Mouse (Mus musculus): ENCODE measurements around the gene Ly9. TPM values are rescaled to one million over a fixed set of nuclear protein-coding genes. Genes with fewer than 3 reads are reported as not detected.

Gene Ly9
- polyA plus RNA-seq, 1 experiment from 2014 or later = not detected

- 83% methylated on average over 2 of the region's 2 CpGs for WGBS
- no peaks in the 10 kb centered on the region for H3K4me1 ChIP-seq (ENCODE audit: control insufficient read depth, insufficient read depth, low read length)
- H3K4me2 ChIP-seq (ENCODE audit: low read depth, severe bottlenecking) = no peak overlapping the region
- H3K4me3 ChIP-seq (ENCODE audit: low read depth, low read length) = no peak overlapping the region
- no peak overlapping the region for H3K9ac ChIP-seq (ENCODE audit: low read length)
- H3K36me3 ChIP-seq (ENCODE audit: control insufficient read depth, insufficient read depth, low read length) = no peaks in the 10 kb centered on the region
- ATAC-seq (ENCODE audit: insufficient number of reproducible peaks, low FRiP score, low TSS enrichment, low read depth) (no peak), DNase-seq (ENCODE audit: low spot score) (no peak)
- H3K27ac ChIP-seq (replicated peaks; ENCODE audit: low read depth, low read length) = no peak overlapping the region
- no peaks in the 10 kb centered on the region for H3K27me3 ChIP-seq (ENCODE audit: control insufficient read depth, insufficient read depth, low read length)
- no peaks in the 10 kb centered on the region for H3K9me3 ChIP-seq (ENCODE audit: control insufficient read depth, low read length)
Measured at GRCm38 (mm10) chr1:171556366-171556765, 50.8 kb downstream of the Ly9 start.

- Histone ChIP-seq H3K4me1 (ENCODE audit: control insufficient read depth, insufficient read depth, low read length) (no peaks in the 10 kb centered on the region), H3K9me3 (ENCODE audit: control insufficient read depth, low read length) (no peaks in the 10 kb centered on the region), H3K27ac (replicated peaks; ENCODE audit: low read depth, low read length) (no peak overlapping the region), H3K4me2 (ENCODE audit: low read depth, severe bottlenecking) (no peak overlapping the region), H3K27me3 (ENCODE audit: control insufficient read depth, insufficient read depth, low read length) (no peaks in the 10 kb centered on the region), H3K4me3 (ENCODE audit: low read depth, low read length) (no peak overlapping the region), H3K9ac (ENCODE audit: low read length) (no peak overlapping the region), H3K36me3 (ENCODE audit: control insufficient read depth, insufficient read depth, low read length) (no peaks in the 10 kb centered on the region)
- DNase-seq (ENCODE audit: low spot score) (no peak), ATAC-seq (ENCODE audit: insufficient number of reproducible peaks, low FRiP score, low TSS enrichment, low read depth) (no peak)
- WGBS = 89% methylated on average over 11 of the region's 11 CpGs
Measured at GRCm38 (mm10) chr1:171553359-171554341, 53.6 kb downstream of the Ly9 start.

- no peak for DNase-seq (ENCODE audit: low spot score)
- H3K27ac ChIP-seq (replicated peaks; ENCODE audit: low read depth, low read length) = no peak overlapping the region
- ATAC-seq (ENCODE audit: insufficient number of reproducible peaks, low FRiP score, low TSS enrichment, low read depth) = no peak
- H3K4me1 ChIP-seq (ENCODE audit: control insufficient read depth, insufficient read depth, low read length) = no peaks in the 10 kb centered on the region
- no peaks in the 10 kb centered on the region for H3K27me3 ChIP-seq (ENCODE audit: control insufficient read depth, insufficient read depth, low read length)
- H3K4me2 ChIP-seq (ENCODE audit: low read depth, severe bottlenecking) = no peak overlapping the region
- WGBS = 84% methylated on average over 2 of the region's 2 CpGs
- H3K9ac ChIP-seq (ENCODE audit: low read length) = no peak overlapping the region
- H3K9me3 ChIP-seq (ENCODE audit: control insufficient read depth, low read length) = no peaks in the 10 kb centered on the region
- no peaks in the 10 kb centered on the region for H3K36me3 ChIP-seq (ENCODE audit: control insufficient read depth, insufficient read depth, low read length)
- no peak overlapping the region for H3K4me3 ChIP-seq (ENCODE audit: low read depth, low read length)
Measured at GRCm38 (mm10) chr1:171552230-171552629, 55.0 kb downstream of the Ly9 start.

- Histone ChIP-seq H3K4me2 (ENCODE audit: low read depth, severe bottlenecking) (no peak overlapping the region), H3K4me3 (ENCODE audit: low read depth, low read length) (no peak overlapping the region), H3K27me3 (ENCODE audit: control insufficient read depth, insufficient read depth, low read length) (no peaks in the 10 kb centered on the region), H3K36me3 (ENCODE audit: control insufficient read depth, insufficient read depth, low read length) (no peaks in the 10 kb centered on the region), H3K9me3 (ENCODE audit: control insufficient read depth, low read length) (no peaks in the 10 kb centered on the region), H3K9ac (ENCODE audit: low read length) (no peak overlapping the region), H3K27ac (replicated peaks; ENCODE audit: low read depth, low read length) (no peak overlapping the region), H3K4me1 (ENCODE audit: control insufficient read depth, insufficient read depth, low read length) (no peaks in the 10 kb centered on the region)
- ATAC-seq (ENCODE audit: insufficient number of reproducible peaks, low FRiP score, low TSS enrichment, low read depth) (no peak), DNase-seq (ENCODE audit: low spot score) (no peak)
- WGBS = 86% methylated on average over 7 of the region's 7 CpGs
Measured at GRCm38 (mm10) chr1:171551326-171551725, 55.9 kb downstream of the Ly9 start.

GRCm38 (mm10) chr1:171540694-171541093 lies 66.5 kb downstream of the Ly9 start:
- H3K36me3 ChIP-seq (ENCODE audit: control insufficient read depth, insufficient read depth, low read length) = no peaks in the 10 kb centered on the region
- ATAC-seq (ENCODE audit: insufficient number of reproducible peaks, low FRiP score, low TSS enrichment, low read depth) = no peak

More at GRCm38 (mm10) chr1:171540694-171541093, 66.5 kb downstream of the Ly9 start:
- WGBS = 86% methylated on average over 1 of the region's 1 CpGs
- no peak overlapping the region for H3K4me2 ChIP-seq (ENCODE audit: low read depth, severe bottlenecking)
- no peaks in the 10 kb centered on the region for H3K27me3 ChIP-seq (ENCODE audit: control insufficient read depth, insufficient read depth, low read length)
- H3K9ac ChIP-seq (ENCODE audit: low read length) = no peak overlapping the region
- no peak overlapping the region for H3K27ac ChIP-seq (replicated peaks; ENCODE audit: low read depth, low read length)
- H3K4me3 ChIP-seq (ENCODE audit: low read depth, low read length) = no peak overlapping the region
- H3K9me3 ChIP-seq (ENCODE audit: control insufficient read depth, low read length) = no peaks in the 10 kb centered on the region
- no peaks in the 10 kb centered on the region for H3K4me1 ChIP-seq (ENCODE audit: control insufficient read depth, insufficient read depth, low read length)
- DNase-seq (ENCODE audit: low spot score) = no peak

Small RNA genes lying within 50 kb of the gene (microRNA-seq; reads per million reads assigned to microRNA genes)
- not detected for gene Mir7683

Other genes starting within 250 kb of the Ly9 start
- gene Klhdc9, start 246.6 kb downstream of the Ly9 start, polyA plus RNA-seq (2014; fragmentation: Nextera tagmentation; extraction: Ambion mirVana) = 1.4 and 2.3 TPM in 2 replicates
- gene Nectin4, start 237.3 kb downstream of the Ly9 start, polyA plus RNA-seq (2014; fragmentation: Nextera tagmentation; extraction: Ambion mirVana) = 2.9 and 3.1 TPM in 2 replicates
- gene Arhgap30, start 218.5 kb downstream of the Ly9 start, polyA plus RNA-seq (2014; fragmentation: Nextera tagmentation; extraction: Ambion mirVana) = 0.55 and 0.70 TPM in 2 replicates
- 114 and 124 TPM in 2 replicates for gene Usf1, start 196.1 kb downstream of the Ly9 start, polyA plus RNA-seq (2014; fragmentation: Nextera tagmentation; extraction: Ambion mirVana)
- 3.2 and 3.3 TPM in 2 replicates for gene Tstd1, start 188.5 kb downstream of the Ly9 start, polyA plus RNA-seq (2014; fragmentation: Nextera tagmentation; extraction: Ambion mirVana)
- gene F11r, start 169.9 kb downstream of the Ly9 start, polyA plus RNA-seq (2014; fragmentation: Nextera tagmentation; extraction: Ambion mirVana) = 26.7 and 28.4 TPM in 2 replicates
- 7.1 and 10.3 TPM in 2 replicates for gene Alyref2, start 103.9 kb downstream of the Ly9 start, polyA plus RNA-seq (2014; fragmentation: Nextera tagmentation; extraction: Ambion mirVana)
- not detected in 2 replicates for gene Itln1, start 72.1 kb downstream of the Ly9 start, polyA plus RNA-seq (2014; fragmentation: Nextera tagmentation; extraction: Ambion mirVana)
- gene Cd244a, start 48.2 kb downstream of the Ly9 start, polyA plus RNA-seq (2014; fragmentation: Nextera tagmentation; extraction: Ambion mirVana) = not detected in 2 replicates
- gene Slamf7, start 45.6 kb upstream of the Ly9 start, polyA plus RNA-seq (2014; fragmentation: Nextera tagmentation; extraction: Ambion mirVana) = not detected in 2 replicates
- 0.49 and 0.52 TPM in 2 replicates for gene Cd48, start 74.6 kb upstream of the Ly9 start, polyA plus RNA-seq (2014; fragmentation: Nextera tagmentation; extraction: Ambion mirVana)
- 0.35 and 0.51 TPM in 2 replicates for gene Slamf1, start 159.7 kb upstream of the Ly9 start, polyA plus RNA-seq (2014; fragmentation: Nextera tagmentation; extraction: Ambion mirVana)
- gene Cd84, start 232.3 kb upstream of the Ly9 start, polyA plus RNA-seq (2014; fragmentation: Nextera tagmentation; extraction: Ambion mirVana) = 0.32 and 0.54 TPM in 2 replicates